Mouse (Mus musculus) brain, embryonic 14.5 days (tissue): ENCODE measurements at regions not wholly inside any gene's neighbourhood (a gene's known extent, or its start where the extent isn't known, plus 50 kb on each side); places are given as distances from the start of the nearest gene placed in this dataset.
"Not testable (repeated sequence)": the region's sequence is repeated elsewhere in the genome, so short reads cannot be mapped to it uniquely, and the experiment has no call there.

Experiments
- CTCF ChIP-seq: fragments of 200-500 bp; IDR thresholded peaks from 2 replicates; pipeline ENCODE4 v1.5.1; 2012; ENCODE audit warnings: inconsistent platforms, mild to moderate bottlenecking, moderate library complexity, borderline replicate concordance; ENCODE audit not compliant: insufficient read depth, insufficient read length; ENCODE audit errors: extremely low read depth
- POLR2A ChIP-seq: fragments of 200-500 bp; IDR thresholded peaks from 2 replicates; pipeline ENCODE4 v1.6.1; 2012; ENCODE audit warnings: mild to moderate bottlenecking, inconsistent platforms, borderline replicate concordance; ENCODE audit not compliant: poor library complexity, insufficient read depth, insufficient read length, severe bottlenecking; ENCODE audit errors: extremely low read depth

DNA sequence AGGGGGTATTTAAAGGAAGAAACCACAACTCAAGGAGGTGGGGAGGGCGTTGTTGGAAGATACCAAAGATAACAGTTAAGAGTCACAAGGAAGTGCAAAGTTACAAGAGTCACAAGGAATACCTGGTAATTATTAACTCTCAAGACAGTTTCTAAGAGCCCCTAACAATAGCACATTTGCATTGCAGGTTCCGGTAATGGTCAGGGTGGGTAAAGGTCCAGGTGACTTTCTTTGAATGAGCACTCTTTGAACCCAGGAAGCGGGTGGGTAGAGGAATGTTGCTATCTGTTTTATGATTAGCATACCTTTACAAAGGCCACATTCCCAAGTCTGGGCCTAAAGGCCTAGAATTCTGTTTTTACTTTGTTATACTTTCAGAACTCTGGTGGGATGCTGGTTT lies 449.8 kb downstream of the Sis start:
- TF ChIP-seq CTCF, POLR2A: not testable (repeated sequence)
